Mouse (Mus musculus): ENCODE results near the gene Exosc5. TPM values are rescaled to one million over a fixed set of nuclear protein-coding genes. Genes with fewer than 3 reads are reported as not detected.
A peak's percentile ranks its signal among the peaks of the same experiment; 100 is the strongest.

Exosc5 gene
- polyA plus RNA-seq, 1 experiment from 2014 or later: 50.1 TPM

- 69% methylated on average over 12 of the region's 12 CpGs for WGBS
- H3K4me1 ChIP-seq: peaks cover 17% of the 10 kb centered on the region
- peaks cover 5% of the 10 kb centered on the region; the same call in 1 of the 2 replicates for H3K9me3 ChIP-seq
- H3K27ac ChIP-seq (replicated peaks): no peak overlapping the region
- no peak overlapping the region for H3K9ac ChIP-seq (replicated peaks)
- H3K4me3 ChIP-seq: no peak overlapping the region
- H3K27me3 ChIP-seq: peaks cover 24% of the 10 kb centered on the region
- ATAC-seq (ENCODE audit: low FRiP score, low read depth): no peak
- H3K36me3 ChIP-seq: no peaks in the 10 kb centered on the region
- H3K4me2 ChIP-seq (replicated peaks): no peak overlapping the region
These were observed 41.8 kb downstream of the Exosc5 start for GRCm38 (mm10) chr7:25700732-25701131.

- no peak overlapping the region for H3K9ac ChIP-seq (replicated peaks)
- peaks cover 17% of the 10 kb centered on the region for H3K4me1 ChIP-seq
- H3K4me2 ChIP-seq (replicated peaks): no peak overlapping the region
- peaks cover 30% of the 10 kb centered on the region for H3K27me3 ChIP-seq
- ATAC-seq (ENCODE audit: low FRiP score, low read depth): no peak
- H3K9me3 ChIP-seq: peaks cover 5% of the 10 kb centered on the region; the same call in 1 of the 2 replicates
- H3K36me3 ChIP-seq: no peaks in the 10 kb centered on the region
- H3K27ac ChIP-seq (replicated peaks): no peak overlapping the region
- H3K4me3 ChIP-seq: no peak overlapping the region
- whole genome bisulfite sequencing: 95% methylated on average over 2 of the region's 2 CpGs
These were observed 43.4 kb downstream of the Exosc5 start for GRCm38 (mm10) chr7:25702350-25702749.

GRCm38 (mm10) chr7:25703793-25704494 is 45.0 kb downstream of the Exosc5 start:
- WGBS: 16% methylated on average over 10 of the region's 10 CpGs
- Histone ChIP-seq H3K9me3 (peaks cover 5% of the 10 kb centered on the region; the same call in 1 of the 2 replicates), H3K4me1 (peaks cover 17% of the 10 kb centered on the region), H3K36me3 (no peaks in the 10 kb centered on the region), H3K4me3 (0 out of 2 replicates have a peak overlapping the region, but pooled peaks have one; percentile 40), H3K9ac (replicated peaks) (no peak overlapping the region), H3K27ac (replicated peaks) (no peak overlapping the region), H3K27me3 (peaks cover 34% of the 10 kb centered on the region), H3K4me2 (replicated peaks) (peak overlapping the region; percentile 66)
- ATAC-seq (ENCODE audit: low FRiP score, low read depth): no peak

- 0 out of 2 replicates have a peak, but pooled peaks have one; percentile 45 for ATAC-seq (ENCODE audit: low FRiP score, low read depth)
- Histone ChIP-seq H3K9ac (replicated peaks) (peak overlapping the region; percentile 57), H3K4me3 (peak overlapping the region; percentile 40), H3K4me2 (replicated peaks) (peak overlapping the region; percentile 66), H3K9me3 (peaks cover 5% of the 10 kb centered on the region; the same call in 1 of the 2 replicates), H3K27ac (replicated peaks) (no peak overlapping the region), H3K4me1 (peaks cover 17% of the 10 kb centered on the region), H3K36me3 (no peaks in the 10 kb centered on the region), H3K27me3 (peaks cover 34% of the 10 kb centered on the region)
- 5% methylated on average over 31 of the region's 37 CpGs for WGBS
These were observed 45.9 kb downstream of the Exosc5 start for GRCm38 (mm10) chr7:25704716-25705364.

GRCm38 (mm10) chr7:25705801-25706251 is 46.9 kb downstream of the Exosc5 start:
- Histone ChIP-seq H3K4me1 (peaks cover 27% of the 10 kb centered on the region), H3K27ac (replicated peaks) (no peak overlapping the region), H3K4me3 (no peak overlapping the region), H3K36me3 (no peaks in the 10 kb centered on the region), H3K9me3 (peaks cover 5% of the 10 kb centered on the region; the same call in 1 of the 2 replicates), H3K27me3 (peaks cover 34% of the 10 kb centered on the region), H3K9ac (replicated peaks) (no peak overlapping the region), H3K4me2 (replicated peaks) (no peak overlapping the region)
- ATAC-seq (ENCODE audit: low FRiP score, low read depth): no peak
- 67% methylated on average over 6 of the region's 6 CpGs for WGBS

- Histone ChIP-seq H3K27ac (replicated peaks) (no peak overlapping the region), H3K4me1 (peaks cover 35% of the 10 kb centered on the region), H3K9ac (replicated peaks) (no peak overlapping the region), H3K9me3 (peaks cover 5% of the 10 kb centered on the region; the same call in 1 of the 2 replicates), H3K4me3 (no peak overlapping the region), H3K4me2 (replicated peaks) (no peak overlapping the region), H3K27me3 (peaks cover 34% of the 10 kb centered on the region), H3K36me3 (0 out of 2 replicates have a peak, but pooled peaks cover 4% of the 10 kb centered on the region)
- ATAC-seq (ENCODE audit: low FRiP score, low read depth): no peak
- 65% methylated on average over 7 of the region's 7 CpGs for WGBS
These were observed 47.7 kb downstream of the Exosc5 start for GRCm38 (mm10) chr7:25706578-25707170.

- ATAC-seq (ENCODE audit: low FRiP score, low read depth): no peak
- Histone ChIP-seq H3K9me3 (no peaks in the 10 kb centered on the region), H3K4me2 (replicated peaks) (no peak overlapping the region), H3K27ac (replicated peaks) (no peak overlapping the region), H3K9ac (replicated peaks) (no peak overlapping the region), H3K4me1 (peaks cover 37% of the 10 kb centered on the region), H3K27me3 (peaks cover 34% of the 10 kb centered on the region), H3K36me3 (peaks cover 13% of the 10 kb centered on the region), H3K4me3 (no peak overlapping the region)
- 74% methylated on average over 15 of the region's 15 CpGs for WGBS
These were observed 48.8 kb downstream of the Exosc5 start for GRCm38 (mm10) chr7:25707581-25708292.

- Histone ChIP-seq H3K4me3 (no peak overlapping the region), H3K9ac (replicated peaks) (0 out of 2 replicates have a peak overlapping the region, but pooled peaks have one; percentile 31), H3K27ac (replicated peaks) (no peak overlapping the region), H3K4me2 (replicated peaks) (no peak overlapping the region), H3K4me1 (peaks cover 23% of the 10 kb centered on the region), H3K27me3 (peaks cover 16% of the 10 kb centered on the region), H3K9me3 (no peaks in the 10 kb centered on the region), H3K36me3 (peaks cover 36% of the 10 kb centered on the region)
- peak; percentile 21; the same call in 1 of the 2 replicates for ATAC-seq (ENCODE audit: low FRiP score, low read depth)
- 21% methylated on average over 12 of the region's 12 CpGs for WGBS
These were observed 51.0 kb downstream of the Exosc5 start for GRCm38 (mm10) chr7:25709961-25710360.

- Histone ChIP-seq H3K4me2 (replicated peaks) (0 out of 2 replicates have a peak overlapping the region, but pooled peaks have one; percentile 28), H3K4me1 (peaks cover 20% of the 10 kb centered on the region), H3K4me3 (no peak overlapping the region), H3K27me3 (peaks cover 11% of the 10 kb centered on the region), H3K27ac (replicated peaks) (0 out of 2 replicates have a peak overlapping the region, but pooled peaks have one; percentile 2), H3K9me3 (no peaks in the 10 kb centered on the region), H3K9ac (replicated peaks) (peak overlapping the region; percentile 31; the same call in 1 of the 2 replicates), H3K36me3 (peaks cover 42% of the 10 kb centered on the region)
- peak; percentile 52 for ATAC-seq (ENCODE audit: low FRiP score, low read depth)
- 2% methylated on average over 7 of the region's 7 CpGs for WGBS
These were observed 51.7 kb downstream of the Exosc5 start for GRCm38 (mm10) chr7:25710519-25711130.

GRCm38 (mm10) chr7:25711165-25711564 is 52.2 kb downstream of the Exosc5 start:
- peaks cover 20% of the 10 kb centered on the region for H3K4me1 ChIP-seq

GRCm38 (mm10) chr7:25711731-25712197 is 52.8 kb downstream of the Exosc5 start:
- 51% methylated on average over 7 of the region's 7 CpGs for WGBS
- H3K9ac ChIP-seq (replicated peaks): peak overlapping the region; percentile 17; the same call in 1 of the 2 replicates
- peaks cover 4% of the 10 kb centered on the region for H3K27me3 ChIP-seq
- no peak overlapping the region for H3K4me3 ChIP-seq
- H3K9me3 ChIP-seq: no peaks in the 10 kb centered on the region
- ATAC-seq (ENCODE audit: low FRiP score, low read depth): 0 out of 2 replicates have a peak, but pooled peaks have one; percentile 39
- H3K4me1 ChIP-seq: peaks cover 20% of the 10 kb centered on the region
- no peak overlapping the region for H3K4me2 ChIP-seq (replicated peaks)
- peaks cover 48% of the 10 kb centered on the region for H3K36me3 ChIP-seq
- peak overlapping the region; percentile 25; the same call in 1 of the 2 replicates for H3K27ac ChIP-seq (replicated peaks)

More at GRCm38 (mm10) chr7:25711165-25711564, 52.2 kb downstream of the Exosc5 start:
- H3K9me3 ChIP-seq: no peaks in the 10 kb centered on the region
- peaks cover 48% of the 10 kb centered on the region for H3K36me3 ChIP-seq
- no peak overlapping the region for H3K4me3 ChIP-seq
- ATAC-seq (ENCODE audit: low FRiP score, low read depth): no peak
- H3K27ac ChIP-seq (replicated peaks): peak overlapping the region; percentile 2; the same call in 1 of the 2 replicates
- WGBS: 62% methylated on average over 5 of the region's 5 CpGs
- peaks cover 7% of the 10 kb centered on the region for H3K27me3 ChIP-seq
- H3K4me2 ChIP-seq (replicated peaks): no peak overlapping the region
- no peak overlapping the region for H3K9ac ChIP-seq (replicated peaks)

Measured in midbrain, embryonic 12.5 days (tissue).